Comparison of ENCODE assay signal across 16 mouse cellular contexts in genomic region chr10:7801258-7801657, GRCm38 (mm10).
"Had no signal": no experiment of that assay in that cellular context is flagged by ENCODE, and none has a peak within 500 bp of the region (broad histone marks: within the 10 kb centered on the region; RNA-seq: fewer than 3 reads in every experiment).

No protein-coding gene starts in this region.

- H3K27me3 ChIP-seq: neural tube, embryonic 13.5 days; neural tube, embryonic 15.5 days; stomach, embryonic 15.5 days had no signal

- H3K4me1 ChIP-seq: neural tube, embryonic 13.5 days; neural tube, embryonic 15.5 days; stomach, embryonic 15.5 days had no signal

- H3K27ac ChIP-seq: neural tube, embryonic 13.5 days; neural tube, embryonic 15.5 days; stomach, embryonic 15.5 days; stomach, postnatal 0 days had no signal

- H3K4me3 ChIP-seq: neural tube, embryonic 13.5 days; neural tube, embryonic 15.5 days; stomach, embryonic 15.5 days had no signal

- H3K9me3 ChIP-seq: neural tube, embryonic 13.5 days; neural tube, embryonic 15.5 days; stomach, embryonic 15.5 days had no signal

- H3K4me2 ChIP-seq: neural tube, embryonic 13.5 days; neural tube, embryonic 15.5 days; stomach, embryonic 15.5 days had no signal

- H3K9ac ChIP-seq: neural tube, embryonic 13.5 days; neural tube, embryonic 15.5 days; stomach, embryonic 15.5 days had no signal

- DNase-seq: retina, postnatal 1 day; right cerebral cortex, adult 18-20 months; right cerebral cortex, postnatal 14 days; right cerebral cortex, postnatal 25 days; right cerebral cortex, postnatal 4 days; spleen, adult 18-20 months; thymus, adult 18-20 months; thymus, adult 2 months; thymus, postnatal 14 days; thymus, postnatal 25 days; thymus, postnatal 36 days; thymus, postnatal 4 days had no signal
